In genomic region chr11:59947752-59948400, GRCm38 (mm10) we compare ENCODE assay signal across 8 mouse cellular contexts. TPM values are rescaled to one million over a fixed set of nuclear protein-coding genes. Genes with fewer than 3 reads are reported as not detected.
DNase-seq lines count a peak whose midpoint lies in the region; ATAC-seq and TF ChIP-seq lines count a peak whose summit lies in the region.

TSS of gene Med9 (plus strand) at chr11:59948206.

- peak; percentile 35; the same call in 1 of the 2 replicates for TF ChIP-seq EP300 in heart, adult 2 months (IDR thresholded peaks at IDR 0.05; ENCODE audit: insufficient read depth, low read depth, low read length)

- under 1% methylated on average over 43 of the region's 43 CpGs for WGBS in embryonic facial prominence, embryonic 13.5 days
- WGBS in heart, adult 2 months: 2% methylated on average over 43 of the region's 43 CpGs
- WGBS in limb, embryonic 14.5 days: 4% methylated on average over 43 of the region's 43 CpGs
- WGBS in midbrain, postnatal 0 days: under 1% methylated on average over 43 of the region's 43 CpGs

- H3K79me2 ChIP-seq in heart, adult 2 months (replicated peaks; ENCODE audit: control insufficient read depth, insufficient read depth, low read length): 0 out of 2 replicates have a peak, but pooled peaks cover 2% of the 10 kb centered on the region

- TF ChIP-seq POLR2A in heart, adult 2 months (IDR thresholded peaks at IDR 0.05; ENCODE audit: insufficient read depth, low read depth, low read length): peak; percentile 53; the same call in 1 of the 2 replicates
- TF ChIP-seq POLR2A in limb, embryonic 14.5 days (IDR thresholded peaks at IDR 0.05; ENCODE audit: borderline replicate concordance, extremely low read depth, insufficient read depth, insufficient read length): 0 out of 2 replicates have a peak, but pooled peaks have one; percentile 21

- intact Hi-C loops in heart, adult 2 months (cut with DNase I): loop anchor here (5.0 kb wide), 2 partner anchors 46 to 61 kb away; no protein-coding TSS in a partner anchor

- H3K36me3 ChIP-seq in embryonic facial prominence, embryonic 13.5 days: no peaks in the 10 kb centered on the region
- no peaks in the 10 kb centered on the region for H3K36me3 ChIP-seq in heart, adult 2 months (ENCODE audit: control insufficient read depth, insufficient read depth, low read length)
- 0 out of 2 replicates have a peak, but pooled peaks cover 3% of the 10 kb centered on the region for H3K36me3 ChIP-seq in limb, embryonic 14.5 days (ENCODE audit: control insufficient read depth, insufficient read depth, low read length)
- no peaks in the 10 kb centered on the region for H3K36me3 ChIP-seq in midbrain, postnatal 0 days (ENCODE audit: insufficient read depth, low read length)

- H3K9ac ChIP-seq in embryonic facial prominence, embryonic 13.5 days: peak within 1 kb of the TSS; percentile 98
- peak within 1 kb of the TSS; percentile 91 for H3K9ac ChIP-seq in heart, adult 2 months (ENCODE audit: low read depth, low read length)
- H3K9ac ChIP-seq in limb, embryonic 14.5 days (ENCODE audit: low read depth, low read length, severe bottlenecking): peak within 1 kb of the TSS; percentile 88
- peak within 1 kb of the TSS; percentile 87 for H3K9ac ChIP-seq in midbrain, postnatal 0 days (replicated peaks; ENCODE audit: low read length, poor library complexity, severe bottlenecking)

- DNase-seq in 3134 (ENCODE audit: extremely low read depth, insufficient read length, low spot score): peak; percentile 93
- DNase-seq in adrenal gland, postnatal 36 days: peak; percentile 97
- DNase-seq in heart, adult 2 months: peak; percentile 96 to 97
- DNase-seq in kidney, adult 9 months: peak; percentile 92
- DNase-seq in limb, embryonic 14.5 days (ENCODE audit: low spot score): peak; percentile 94
- peak; percentile 96 for DNase-seq in midbrain, postnatal 0 days (ENCODE audit: low spot score)
- peak; percentile 80 to 92 for DNase-seq in spleen, postnatal 14 days (ENCODE audit: low spot score in 2 of 2)

- peak within 1 kb of the TSS; percentile 76 for H3K27ac ChIP-seq in embryonic facial prominence, embryonic 13.5 days
- peak within 1 kb of the TSS; percentile 86 for H3K27ac ChIP-seq in heart, adult 2 months
- peak within 1 kb of the TSS; percentile 56 for H3K27ac ChIP-seq in limb, embryonic 14.5 days (replicated peaks; ENCODE audit: low read depth, low read length)
- peak within 1 kb of the TSS; percentile 79 for H3K27ac ChIP-seq in midbrain, postnatal 0 days (ENCODE audit: low read depth, low read length)

- H3K4me1 ChIP-seq in embryonic facial prominence, embryonic 13.5 days: peaks cover 22% of the 10 kb centered on the region
- H3K4me1 ChIP-seq in heart, adult 2 months (ENCODE audit: control insufficient read depth, insufficient read depth, low read length): peaks cover 1% of the 10 kb centered on the region; the same call in 1 of the 2 replicates
- H3K4me1 ChIP-seq in limb, embryonic 14.5 days (ENCODE audit: control insufficient read depth, insufficient read depth, low read length): peaks cover 12% of the 10 kb centered on the region; the same call in 1 of the 2 replicates
- peaks cover 11% of the 10 kb centered on the region for H3K4me1 ChIP-seq in midbrain, postnatal 0 days (ENCODE audit: insufficient read depth, low read length)

- ATAC-seq in embryonic facial prominence, embryonic 13.5 days (ENCODE audit: insufficient number of reproducible peaks, insufficient read depth, low FRiP score, low TSS enrichment, low read depth): peak; percentile 87
- ATAC-seq in limb, embryonic 14.5 days (ENCODE audit: low FRiP score, low read depth): peak; percentile 98
- peak; percentile 95 for ATAC-seq in midbrain, postnatal 0 days (ENCODE audit: low FRiP score)

- peak; percentile 41 for TF ChIP-seq CTCF in heart, adult 2 months (IDR thresholded peaks at IDR 0.05)
- no peak for TF ChIP-seq CTCF in midbrain, postnatal 0 days (IDR thresholded peaks at IDR 0.05)

- peak within 1 kb of the TSS; percentile 98 for H3K4me3 ChIP-seq in embryonic facial prominence, embryonic 13.5 days
- H3K4me3 ChIP-seq in heart, adult 2 months: peak within 1 kb of the TSS; percentile 95
- peak within 1 kb of the TSS; percentile 77 for H3K4me3 ChIP-seq in limb, embryonic 14.5 days (replicated peaks; ENCODE audit: low read length)
- peak within 1 kb of the TSS; percentile 85 for H3K4me3 ChIP-seq in midbrain, postnatal 0 days (ENCODE audit: low read depth, low read length)

- H3K4me2 ChIP-seq in embryonic facial prominence, embryonic 13.5 days: peak within 1 kb of the TSS; percentile 83
- peak within 1 kb of the TSS; percentile 73 for H3K4me2 ChIP-seq in limb, embryonic 14.5 days (replicated peaks; ENCODE audit: low read depth, low read length, severe bottlenecking)
- H3K4me2 ChIP-seq in midbrain, postnatal 0 days (ENCODE audit: low read depth, low read length, poor library complexity, severe bottlenecking): peak within 1 kb of the TSS; percentile 85

- H3K27me3 ChIP-seq in embryonic facial prominence, embryonic 13.5 days: no peaks in the 10 kb centered on the region
- H3K27me3 ChIP-seq in heart, adult 2 months (ENCODE audit: control insufficient read depth, insufficient read depth, low read length): no peaks in the 10 kb centered on the region
- H3K27me3 ChIP-seq in limb, embryonic 14.5 days (ENCODE audit: control insufficient read depth, insufficient read depth, low read length): no peaks in the 10 kb centered on the region
- H3K27me3 ChIP-seq in midbrain, postnatal 0 days (ENCODE audit: insufficient read depth, low read length): no peaks in the 10 kb centered on the region

- no peaks in the 10 kb centered on the region for H3K9me3 ChIP-seq in embryonic facial prominence, embryonic 13.5 days
- H3K9me3 ChIP-seq in limb, embryonic 14.5 days (ENCODE audit: control insufficient read depth, low read length): no peaks in the 10 kb centered on the region
- no peaks in the 10 kb centered on the region for H3K9me3 ChIP-seq in midbrain, postnatal 0 days (ENCODE audit: low read length)

RNA-seq across cellular contexts. Expression of gene Med9, which starts in this region (rescaled TPM):
- total RNA-seq in adrenal gland, postnatal 36 days (2021): 10 to 100 TPM; 28.8 to 33.1 TPM
- 35.9 and 40.0 TPM in 2 replicates for polyA plus RNA-seq in embryonic facial prominence, embryonic 13.5 days (2015; fragmentation: Nextera tagmentation; extraction: Ambion mirVana)
- 10 to 100 TPM; 24.0 to 25.5 TPM for total RNA-seq in heart, adult 2 months (2021)
- 24.0 and 28.1 TPM in 2 replicates for polyA plus RNA-seq in heart, adult 2 months (2012; rRNA removed)
- polyA plus RNA-seq in limb, embryonic 14.5 days (2012; rRNA removed): 21.7 and 26.1 TPM in 2 replicates
- polyA plus RNA-seq in limb, embryonic 14.5 days (2014; fragmentation: Nextera tagmentation; extraction: Ambion mirVana): 34.6 TPM in 2 replicates
- total RNA-seq in midbrain, postnatal 0 days (2014; rRNA removed): 26.3 and 28.7 TPM in 2 replicates
- 32.0 and 34.8 TPM in 2 replicates for polyA plus RNA-seq in midbrain, postnatal 0 days (2015; fragmentation: Nextera tagmentation; extraction: Ambion mirVana)

Comparison
In these comparisons a context has a peak if more than half of its experiments do, and no peak if none do; other contexts are left out.
1. Peak in every context shown above with its lines: DNase-seq, ATAC-seq, H3K4me3 ChIP-seq and H3K27ac ChIP-seq.